Mouse (Mus musculus): ENCODE results near the gene Syncrip. TPM values are rescaled to one million over a fixed set of nuclear protein-coding genes. Genes with fewer than 3 reads are reported as not detected.
"Not testable (repeated sequence)": the region's sequence is repeated elsewhere in the genome, so short reads cannot be mapped to it uniquely, and the experiment has no call there.

Syncrip gene
- polyA plus RNA-seq (2016; fragmentation: Nextera tagmentation; extraction: Ambion mirVana) = 153 and 154 TPM in 2 replicates

DNA sequence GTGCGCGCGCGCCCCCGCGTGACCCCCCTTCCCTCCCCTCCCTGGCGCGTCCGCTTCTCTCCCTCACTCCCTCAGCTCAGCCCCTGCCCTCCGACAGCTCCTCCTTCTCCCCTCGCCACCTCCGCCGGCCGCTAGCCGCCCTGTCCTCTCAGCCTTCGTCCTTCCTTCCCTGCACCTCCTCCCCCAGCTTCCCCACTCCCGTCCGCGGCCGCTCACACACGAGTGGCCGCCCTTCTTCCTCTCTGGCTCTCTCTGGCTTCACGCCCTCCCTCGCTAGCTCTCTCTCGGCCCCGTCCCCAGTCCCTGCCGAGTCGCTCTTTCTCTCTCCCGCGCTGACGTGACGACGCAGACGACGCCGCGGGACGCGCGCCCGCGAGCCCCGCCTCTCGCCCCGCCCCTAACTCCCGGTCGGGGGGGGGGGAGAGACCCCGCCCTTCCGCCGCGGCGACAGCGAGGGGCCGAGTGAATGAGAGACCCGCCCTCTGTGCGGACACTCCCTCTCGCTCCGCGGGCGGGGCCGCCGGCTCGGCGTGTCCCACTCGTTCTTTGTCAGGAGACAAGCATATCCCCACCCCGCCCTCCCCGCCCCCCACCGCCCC lies at the start of gene Syncrip:
TSS of gene Syncrip (minus strand) at position 345 of the 599 bp plus-strand sequence.
- not testable (repeated sequence) for H3K27me3 ChIP-seq, H3K9me3 ChIP-seq
- peak within 1 kb of the TSS; percentile 100 for H3K4me3 ChIP-seq (replicated peaks)
- peak within 1 kb of the TSS; percentile 100 for H3K27ac ChIP-seq
- peaks cover 11% of the 10 kb centered on the region; the same call in 1 of the 2 replicates for H3K36me3 ChIP-seq (replicated peaks)
- peak; percentile 95 for ATAC-seq (ENCODE audit: low FRiP score)
- peak within 1 kb of the TSS; percentile 99 for H3K9ac ChIP-seq
- WGBS = under 1% methylated on average over 36 of the region's 68 CpGs
- peak within 1 kb of the TSS; percentile 68 for H3K4me2 ChIP-seq
- peaks cover 17% of the 10 kb centered on the region for H3K4me1 ChIP-seq

DNA sequence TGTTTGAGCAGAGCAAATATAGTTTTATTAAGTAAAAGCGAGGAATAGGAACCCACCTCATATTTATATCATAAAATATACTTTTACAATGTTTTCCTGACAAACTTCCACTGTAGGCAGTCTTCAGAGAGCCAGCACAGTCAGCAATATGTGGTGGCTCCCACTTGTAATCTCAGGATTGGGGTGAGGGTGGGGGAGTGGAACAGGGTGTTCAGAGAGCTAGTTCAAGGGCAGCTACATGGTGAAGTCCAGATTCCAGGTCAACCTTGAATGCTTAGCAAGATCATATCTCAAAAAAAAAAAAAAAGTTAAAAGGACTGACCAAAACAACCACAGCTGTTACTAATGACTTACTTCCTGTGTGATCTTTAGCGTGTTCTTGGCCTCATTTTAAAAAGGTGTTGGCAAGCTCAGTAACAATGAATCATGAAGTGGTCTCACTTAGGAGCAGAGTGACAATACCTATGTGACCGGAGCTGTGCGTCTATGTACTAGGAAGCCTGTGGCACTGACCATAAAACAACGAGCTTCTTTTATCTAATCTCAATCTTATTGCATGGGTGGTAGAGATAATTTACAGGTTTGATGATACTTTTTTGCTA lies 47.7 kb upstream of the Syncrip start:
- no peak overlapping the region for H3K4me3 ChIP-seq (replicated peaks)
- H3K4me2 ChIP-seq = no peak overlapping the region
- no peak overlapping the region for H3K9ac ChIP-seq
- H3K9me3 ChIP-seq = no peaks in the 10 kb centered on the region
- H3K27me3 ChIP-seq = no peaks in the 10 kb centered on the region
- no peak overlapping the region for H3K27ac ChIP-seq
- no peaks in the 10 kb centered on the region for H3K4me1 ChIP-seq
- no peaks in the 10 kb centered on the region for H3K36me3 ChIP-seq (replicated peaks)
- WGBS = 85% methylated on average over 5 of the region's 5 CpGs
- no peak for ATAC-seq (ENCODE audit: low FRiP score)

DNA sequence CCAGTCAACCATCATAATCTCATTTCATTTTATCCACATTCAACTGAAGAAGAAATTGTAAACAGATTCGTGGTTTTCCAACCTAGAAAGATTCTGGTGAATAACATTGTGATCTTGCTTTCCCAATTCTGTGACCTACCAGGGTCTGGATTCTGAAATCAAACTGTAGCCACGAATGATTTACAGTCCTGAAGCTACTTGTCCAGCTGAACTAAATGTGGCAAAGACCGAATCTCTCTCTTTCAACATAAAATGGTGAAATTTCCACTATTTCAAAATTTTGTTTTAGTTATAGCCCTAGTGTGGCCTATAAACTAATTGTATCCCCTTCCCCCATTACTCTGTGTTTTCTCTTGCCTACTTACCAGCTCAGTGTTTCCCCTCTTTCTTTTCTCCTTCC lies 47.2 kb upstream of the Syncrip start:
- H3K4me1 ChIP-seq = no peaks in the 10 kb centered on the region
- ATAC-seq (ENCODE audit: low FRiP score) = no peak
- no peak overlapping the region for H3K27ac ChIP-seq
- H3K36me3 ChIP-seq (replicated peaks) = no peaks in the 10 kb centered on the region
- no peak overlapping the region for H3K9ac ChIP-seq
- no peaks in the 10 kb centered on the region for H3K9me3 ChIP-seq
- H3K4me2 ChIP-seq = no peak overlapping the region
- no peaks in the 10 kb centered on the region for H3K27me3 ChIP-seq
- 80% methylated on average over 3 of the region's 3 CpGs for WGBS
- no peak overlapping the region for H3K4me3 ChIP-seq (replicated peaks)

DNA sequence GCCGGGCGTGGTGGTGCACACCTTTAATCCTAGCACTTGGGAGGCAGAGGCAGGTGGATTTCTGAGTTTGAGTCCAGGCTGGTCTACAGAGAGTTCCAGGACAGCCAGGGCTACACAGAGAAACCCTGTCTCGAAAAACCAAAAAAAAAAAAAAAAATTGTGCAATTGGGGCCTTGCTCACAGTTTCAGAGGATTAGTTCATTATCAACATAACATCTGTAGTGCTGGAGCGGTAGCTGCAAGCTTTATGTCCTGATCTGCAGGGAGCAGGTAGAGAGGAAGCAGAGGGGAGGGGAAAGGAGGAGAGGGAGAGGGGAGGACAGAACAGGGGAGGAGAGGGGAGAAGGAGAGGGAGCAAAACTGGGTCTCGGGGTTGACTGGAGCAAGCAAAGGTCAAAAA lies 46.4 kb upstream of the Syncrip start:
- Histone ChIP-seq H3K9me3 (no peaks in the 10 kb centered on the region), H3K27ac (no peak overlapping the region), H3K9ac (no peak overlapping the region), H3K4me3 (replicated peaks) (no peak overlapping the region), H3K4me2 (no peak overlapping the region), H3K36me3 (replicated peaks) (no peaks in the 10 kb centered on the region), H3K27me3 (no peaks in the 10 kb centered on the region), H3K4me1 (no peaks in the 10 kb centered on the region)
- WGBS = 70% methylated on average over 5 of the region's 5 CpGs
- ATAC-seq (ENCODE audit: low FRiP score) = no peak

DNA sequence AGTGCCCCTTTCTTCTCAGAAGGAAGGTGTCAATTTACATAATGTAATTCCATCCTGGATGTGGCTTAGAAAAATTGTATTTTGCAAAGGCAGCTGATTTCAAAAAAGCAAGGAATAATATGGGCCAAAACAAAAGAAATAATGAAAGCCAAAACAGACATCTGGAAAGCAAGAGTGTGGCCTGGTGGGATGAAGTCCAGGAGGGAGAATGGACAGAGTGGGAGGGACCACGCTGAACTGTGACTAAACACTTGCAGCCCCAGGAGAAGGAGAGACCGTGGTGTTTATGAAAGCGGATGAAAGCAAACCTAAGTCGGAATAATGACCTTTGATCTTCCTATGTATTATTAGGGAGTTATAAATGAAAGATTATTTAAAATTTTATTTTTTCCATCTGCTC lies 45.6 kb upstream of the Syncrip start:
- Histone ChIP-seq H3K4me2 (no peak overlapping the region), H3K27ac (no peak overlapping the region), H3K4me3 (replicated peaks) (no peak overlapping the region), H3K36me3 (replicated peaks) (no peaks in the 10 kb centered on the region), H3K4me1 (peaks cover 3% of the 10 kb centered on the region; the same call in 1 of the 2 replicates), H3K9ac (no peak overlapping the region), H3K27me3 (no peaks in the 10 kb centered on the region), H3K9me3 (no peaks in the 10 kb centered on the region)
- ATAC-seq (ENCODE audit: low FRiP score) = no peak
- whole genome bisulfite sequencing = 77% methylated on average over 4 of the region's 4 CpGs

DNA sequence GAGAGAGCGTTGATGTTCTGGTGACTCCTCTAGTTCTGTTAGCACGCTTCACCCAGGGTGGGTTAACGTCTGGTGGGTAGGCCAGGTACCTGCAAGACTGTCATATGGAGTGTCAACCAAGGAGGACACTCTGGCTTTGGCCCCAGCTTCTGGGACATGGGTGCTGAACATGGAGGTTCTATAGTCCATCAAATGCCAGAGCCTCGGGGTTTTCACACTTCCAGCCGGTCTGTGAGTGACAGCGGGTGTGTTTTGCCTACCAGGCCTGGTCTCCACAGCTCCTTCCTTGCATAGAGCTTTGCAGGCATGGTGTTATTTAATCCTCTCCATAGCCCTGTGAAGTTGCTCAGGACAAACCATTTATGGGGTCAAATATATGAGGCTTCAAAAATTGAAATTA lies 43.0 kb upstream of the Syncrip start:
- Histone ChIP-seq H3K4me2 (no peak overlapping the region), H3K9ac (no peak overlapping the region), H3K27me3 (no peaks in the 10 kb centered on the region), H3K9me3 (no peaks in the 10 kb centered on the region), H3K4me1 (peaks cover 12% of the 10 kb centered on the region), H3K27ac (no peak overlapping the region), H3K36me3 (replicated peaks) (peaks cover 10% of the 10 kb centered on the region), H3K4me3 (replicated peaks) (no peak overlapping the region)
- 88% methylated on average over 6 of the region's 6 CpGs for WGBS
- no peak for ATAC-seq (ENCODE audit: low FRiP score)

DNA sequence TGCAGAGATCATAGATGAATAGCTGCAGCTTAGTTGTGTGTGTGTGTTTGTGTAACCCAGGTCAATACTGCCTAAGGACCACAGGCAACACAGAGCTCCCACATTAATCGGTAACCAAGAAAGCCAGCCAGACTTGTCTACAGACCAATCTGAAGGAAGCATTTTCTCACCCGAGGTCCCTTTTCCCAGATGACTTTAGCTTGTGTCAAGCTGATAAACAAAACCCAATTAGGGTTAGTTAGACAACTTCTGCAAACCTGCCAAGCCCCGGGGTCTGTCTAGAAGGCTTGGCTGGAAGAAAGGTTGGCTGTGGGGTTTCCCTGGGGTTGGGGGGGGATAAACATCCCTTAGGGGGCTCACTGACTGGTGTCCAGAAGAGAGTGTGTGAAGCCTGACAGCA lies 42.4 kb upstream of the Syncrip start:
- peaks cover 14% of the 10 kb centered on the region for H3K36me3 ChIP-seq (replicated peaks)
- no peak overlapping the region for H3K4me3 ChIP-seq (replicated peaks)
- H3K9ac ChIP-seq = no peak overlapping the region
- WGBS = 87% methylated on average over 3 of the region's 3 CpGs
- no peaks in the 10 kb centered on the region for H3K9me3 ChIP-seq
- no peaks in the 10 kb centered on the region for H3K27me3 ChIP-seq
- no peak for ATAC-seq (ENCODE audit: low FRiP score)
- H3K4me1 ChIP-seq = peaks cover 16% of the 10 kb centered on the region
- no peak overlapping the region for H3K27ac ChIP-seq
- no peak overlapping the region for H3K4me2 ChIP-seq

DNA sequence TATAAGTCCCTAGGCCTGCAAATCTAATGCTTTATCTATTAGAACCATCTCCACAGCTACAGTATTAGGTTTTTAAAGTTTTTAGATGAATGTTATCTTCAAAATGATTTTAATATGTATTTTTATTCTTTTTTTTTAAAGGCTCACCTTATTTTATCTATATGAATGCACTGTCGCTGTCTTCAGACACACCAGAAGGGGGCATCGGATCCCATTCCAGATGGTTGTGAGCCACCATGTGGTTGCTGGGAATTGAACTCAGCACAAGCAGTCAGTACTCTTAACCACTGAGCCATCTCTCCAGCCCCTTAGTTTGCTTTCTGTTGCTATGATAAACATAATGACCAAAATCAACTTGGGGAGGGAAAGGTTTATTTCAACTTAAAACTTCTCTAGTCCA lies 42.0 kb upstream of the Syncrip start:
- ATAC-seq (ENCODE audit: low FRiP score) = no peak
- 95% methylated on average over 2 of the region's 2 CpGs for WGBS

DNA sequence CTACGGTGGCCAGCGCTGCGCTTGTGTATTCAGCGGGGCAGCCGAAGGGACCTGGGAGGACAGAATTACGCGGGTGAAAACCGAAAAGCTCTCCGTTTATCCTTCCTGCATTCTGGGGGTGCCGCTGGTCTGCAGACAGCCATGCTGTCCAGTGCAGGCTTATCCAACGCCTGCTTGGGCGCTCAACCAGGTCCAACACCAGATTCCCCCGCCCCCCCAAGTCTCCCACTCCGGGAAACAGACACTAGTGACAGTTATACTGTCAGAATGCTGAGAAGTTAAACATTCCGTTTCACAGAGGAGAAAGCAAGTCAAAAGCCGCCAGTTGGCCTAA lies 40.9 kb upstream of the Syncrip start:
- peak overlapping the region; percentile 75 for H3K4me3 ChIP-seq (replicated peaks)
- H3K27me3 ChIP-seq = no peaks in the 10 kb centered on the region
- peak overlapping the region; percentile 91 for H3K27ac ChIP-seq
- H3K9me3 ChIP-seq = no peaks in the 10 kb centered on the region
- H3K9ac ChIP-seq = peak overlapping the region; percentile 56
- H3K4me2 ChIP-seq = peak overlapping the region; percentile 67
- no peak for ATAC-seq (ENCODE audit: low FRiP score)
- peaks cover 16% of the 10 kb centered on the region for H3K4me1 ChIP-seq
- under 1% methylated on average over 16 of the region's 16 CpGs for WGBS
- H3K36me3 ChIP-seq (replicated peaks) = peaks cover 14% of the 10 kb centered on the region

More for the DNA sequence above, 42.0 kb upstream of the Syncrip start:
- H3K4me1 ChIP-seq = peaks cover 16% of the 10 kb centered on the region
- no peak overlapping the region for H3K4me3 ChIP-seq (replicated peaks)
- H3K9me3 ChIP-seq = no peaks in the 10 kb centered on the region
- H3K27ac ChIP-seq = no peak overlapping the region
- peaks cover 14% of the 10 kb centered on the region for H3K36me3 ChIP-seq (replicated peaks)
- no peak overlapping the region for H3K9ac ChIP-seq
- H3K4me2 ChIP-seq = no peak overlapping the region
- no peaks in the 10 kb centered on the region for H3K27me3 ChIP-seq

DNA sequence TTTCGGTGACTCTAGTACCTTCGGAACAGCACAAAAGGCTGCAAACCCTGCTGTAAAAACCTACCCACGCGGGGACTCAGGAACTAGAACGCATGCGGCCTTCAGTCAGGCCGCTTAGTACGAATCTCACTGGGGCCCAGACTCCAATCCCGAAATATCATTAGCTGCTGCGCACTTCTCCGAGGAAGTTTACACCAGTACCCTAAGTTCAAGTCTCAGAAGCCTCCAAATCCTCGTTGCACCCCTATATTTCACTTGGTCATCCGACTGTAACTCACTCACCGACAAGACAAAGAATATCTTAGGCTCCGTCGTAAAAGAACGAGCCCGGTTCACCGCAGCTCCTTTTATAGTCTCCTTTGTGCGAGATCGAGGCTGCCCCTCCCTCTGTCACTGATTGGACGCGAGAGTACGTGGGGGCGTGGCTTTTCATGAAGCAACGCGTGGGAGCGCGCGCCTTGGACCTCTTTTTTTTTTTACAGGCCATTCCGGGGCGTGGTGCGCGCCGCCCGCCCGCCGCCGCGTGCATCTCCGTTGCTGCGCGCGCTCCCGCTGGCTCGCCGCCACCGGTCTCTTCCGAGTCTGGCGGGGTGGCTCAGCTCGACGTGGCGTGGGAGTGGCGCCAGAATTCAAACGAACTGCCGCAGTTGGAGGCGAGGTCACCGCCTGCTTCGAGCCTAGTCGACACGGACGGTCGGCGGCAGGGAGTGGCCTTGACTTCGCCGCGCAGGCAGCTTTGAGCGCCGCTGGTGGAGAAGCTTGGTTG lies 40.4 kb upstream of the Syncrip start:
- peaks cover 14% of the 10 kb centered on the region for H3K36me3 ChIP-seq (replicated peaks)
- peak; percentile 93 for ATAC-seq (ENCODE audit: low FRiP score)
- peak overlapping the region; percentile 75 for H3K4me3 ChIP-seq (replicated peaks)
- H3K27ac ChIP-seq = peak overlapping the region; percentile 92
- no peaks in the 10 kb centered on the region for H3K27me3 ChIP-seq
- peaks cover 16% of the 10 kb centered on the region for H3K4me1 ChIP-seq
- H3K4me2 ChIP-seq = peak overlapping the region; percentile 67
- peak overlapping the region; percentile 89 for H3K9ac ChIP-seq
- under 1% methylated on average over 69 of the region's 69 CpGs for WGBS
- H3K9me3 ChIP-seq = no peaks in the 10 kb centered on the region

DNA sequence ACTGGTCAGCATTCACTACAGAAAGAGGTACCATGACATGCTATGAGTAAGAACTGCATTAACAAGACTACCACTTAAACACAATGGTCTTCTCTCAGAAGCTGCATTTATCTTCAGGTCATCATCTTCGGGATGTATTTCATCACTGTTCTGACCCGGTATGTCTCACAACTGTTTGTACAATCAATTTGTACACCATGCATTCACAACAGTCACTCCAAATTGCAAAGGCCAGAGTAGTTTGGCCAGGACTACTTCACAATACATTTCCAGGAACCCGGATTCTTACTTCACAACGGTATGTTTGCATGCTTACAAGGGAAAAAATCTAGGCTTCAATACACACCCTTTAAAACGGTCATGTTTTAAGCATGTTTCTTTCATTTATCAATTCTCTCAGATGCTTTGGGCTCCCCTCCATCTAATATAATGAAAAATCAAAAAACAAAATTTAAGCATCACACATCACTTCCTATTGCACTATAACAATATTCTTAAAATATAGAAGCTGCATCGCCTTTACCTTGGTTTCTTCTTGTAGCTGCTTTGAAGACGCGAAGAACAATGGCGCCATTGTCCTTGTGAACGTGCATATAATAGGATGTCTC lies 39.7 kb upstream of the Syncrip start:
- WGBS = 0% methylated on average over 10 of the region's 10 CpGs
- Histone ChIP-seq H3K27ac (peak overlapping the region; percentile 92), H3K4me2 (peak overlapping the region; percentile 66), H3K27me3 (no peaks in the 10 kb centered on the region), H3K4me1 (peaks cover 16% of the 10 kb centered on the region), H3K9ac (peak overlapping the region; percentile 89), H3K36me3 (replicated peaks) (peaks cover 14% of the 10 kb centered on the region), H3K9me3 (no peaks in the 10 kb centered on the region), H3K4me3 (replicated peaks) (peak overlapping the region; percentile 75)
- ATAC-seq (ENCODE audit: low FRiP score) = no peak

DNA sequence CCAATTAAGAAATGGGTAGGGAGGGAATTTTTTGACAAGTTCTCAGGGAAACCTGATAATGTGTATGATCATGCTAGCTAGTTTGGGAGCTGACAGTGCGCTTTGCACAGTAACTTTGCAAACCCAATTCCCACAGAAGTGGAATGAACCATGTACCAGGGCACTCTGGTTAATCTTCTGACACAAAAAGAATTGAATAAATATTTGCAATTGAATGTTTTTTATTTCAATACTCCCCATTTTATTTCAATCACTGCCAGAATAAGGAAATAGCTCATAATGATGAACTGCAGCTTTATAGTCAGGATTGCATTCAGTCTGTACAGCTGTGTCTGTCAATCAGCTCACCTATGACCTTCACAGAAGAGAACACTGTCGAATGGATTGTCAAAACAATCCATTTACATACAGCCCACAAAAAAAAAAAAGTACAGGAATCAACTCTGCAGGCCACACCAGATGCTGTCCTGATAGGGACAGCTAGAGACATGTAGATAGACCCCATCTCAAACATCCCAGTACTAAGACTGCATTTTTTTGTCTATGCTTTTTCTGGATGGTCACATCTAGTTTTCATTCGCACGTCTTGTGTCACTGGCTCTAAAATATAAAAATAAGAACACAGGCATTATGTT lies 38.6 kb upstream of the Syncrip start:
- Histone ChIP-seq H3K27me3 (no peaks in the 10 kb centered on the region), H3K36me3 (replicated peaks) (peaks cover 14% of the 10 kb centered on the region), H3K9me3 (no peaks in the 10 kb centered on the region), H3K27ac (0 out of 2 replicates have a peak overlapping the region, but pooled peaks have one; percentile 32), H3K9ac (peak overlapping the region; percentile 89), H3K4me2 (peak overlapping the region; percentile 66), H3K4me1 (peaks cover 16% of the 10 kb centered on the region), H3K4me3 (replicated peaks) (peak overlapping the region; percentile 75)
- 25% methylated on average over 4 of the region's 4 CpGs for WGBS
- ATAC-seq (ENCODE audit: low FRiP score) = no peak

Data from forebrain, embryonic 12.5 days (tissue).